Mouse (Mus musculus) embryo, embryonic 10.5 days (tissue): Measurements from ENCODE around the gene Epb41.
A peak's percentile ranks its signal among the peaks of the same experiment; 100 is the strongest.

Experiments used
- DNase-seq: peaks from one replicate; pipeline ENCODE4 v3.0.0-alpha.2; 2015; ENCODE audit warnings: low spot score

The Epb41 gene

GRCm38 (mm10) chr4:132007123-132007522 is 68.0 kb downstream of the Epb41 start:
- no peak for DNase-seq

GRCm38 (mm10) chr4:131998641-131999040 is 76.5 kb downstream of the Epb41 start:
- no peak for DNase-seq

GRCm38 (mm10) chr4:131997476-131997875 is 77.6 kb downstream of the Epb41 start:
- no peak for DNase-seq

GRCm38 (mm10) chr4:131996985-131997384 is 78.1 kb downstream of the Epb41 start:
- DNase-seq, result peak; percentile 14

GRCm38 (mm10) chr4:131993792-131994191 is 81.3 kb downstream of the Epb41 start:
- no peak for DNase-seq

GRCm38 (mm10) chr4:131982881-131983538 is 92.1 kb downstream of the Epb41 start:
- DNase-seq, result peak; percentile 47

- no peak for DNase-seq
Observed at GRCm38 (mm10) chr4:131981755-131982154, 93.4 kb downstream of the Epb41 start.

GRCm38 (mm10) chr4:131977201-131977600 is 97.9 kb downstream of the Epb41 start:
- peak; percentile 88 for DNase-seq

GRCm38 (mm10) chr4:131970244-131970853 is 104.8 kb downstream of the Epb41 start:
- no peak for DNase-seq

GRCm38 (mm10) chr4:131968873-131969272 is 106.2 kb downstream of the Epb41 start:
- DNase-seq, result peak; percentile 34

GRCm38 (mm10) chr4:131957161-131957560 is 118.0 kb downstream of the Epb41 start:
- no peak for DNase-seq

GRCm38 (mm10) chr4:131950657-131951056 is 124.5 kb downstream of the Epb41 start:
- peak; percentile 46 for DNase-seq

GRCm38 (mm10) chr4:131949903-131950302 is 125.2 kb downstream of the Epb41 start:
- peak; percentile 28 for DNase-seq

GRCm38 (mm10) chr4:131947848-131948247 is 127.3 kb downstream of the Epb41 start:
- DNase-seq, result no peak

- no peak for DNase-seq
Observed at GRCm38 (mm10) chr4:131940846-131941245, 134.3 kb downstream of the Epb41 start.

- no peak for DNase-seq
Observed at GRCm38 (mm10) chr4:131939459-131939858, 135.7 kb downstream of the Epb41 start.

- DNase-seq, result no peak
Observed at GRCm38 (mm10) chr4:131929146-131929545, 146.0 kb downstream of the Epb41 start.

- no peak for DNase-seq
Observed at GRCm38 (mm10) chr4:131924096-131924810, 150.9 kb downstream of the Epb41 start.

- no peak for DNase-seq
Observed at GRCm38 (mm10) chr4:131922404-131922803, 152.7 kb downstream of the Epb41 start.

- peak; percentile 44 for DNase-seq
Observed at GRCm38 (mm10) chr4:131921461-131922346, 153.4 kb downstream of the Epb41 start, which contains the start of gene Tmem200b. Gene Tmem200b (plus strand): TSS chr4:131921771.

- peak; percentile 81 for DNase-seq
Observed at GRCm38 (mm10) chr4:131920595-131921351, 154.3 kb downstream of the Epb41 start.
